Mouse (Mus musculus) adrenal gland, postnatal 10 days (tissue): ENCODE data around the gene Arhgap19. TPM values are rescaled to one million over a fixed set of nuclear protein-coding genes. Genes with fewer than 3 reads are reported as not detected.

Experiments
- DNase-seq: peaks from one replicate; pipeline ENCODE4 v3.0.0; 2021; ENCODE audit warnings: mixed read lengths
- total RNA-seq, 2 experiments: library from RNA; stranded (reverse); gene quantifications; 2 replicates each; pipeline ENCODE4 v1.2.3; 2021

The Arhgap19 gene
- total RNA-seq, 2 experiments from 2014 or later = 7.6 to 8.6 TPM

DNA sequence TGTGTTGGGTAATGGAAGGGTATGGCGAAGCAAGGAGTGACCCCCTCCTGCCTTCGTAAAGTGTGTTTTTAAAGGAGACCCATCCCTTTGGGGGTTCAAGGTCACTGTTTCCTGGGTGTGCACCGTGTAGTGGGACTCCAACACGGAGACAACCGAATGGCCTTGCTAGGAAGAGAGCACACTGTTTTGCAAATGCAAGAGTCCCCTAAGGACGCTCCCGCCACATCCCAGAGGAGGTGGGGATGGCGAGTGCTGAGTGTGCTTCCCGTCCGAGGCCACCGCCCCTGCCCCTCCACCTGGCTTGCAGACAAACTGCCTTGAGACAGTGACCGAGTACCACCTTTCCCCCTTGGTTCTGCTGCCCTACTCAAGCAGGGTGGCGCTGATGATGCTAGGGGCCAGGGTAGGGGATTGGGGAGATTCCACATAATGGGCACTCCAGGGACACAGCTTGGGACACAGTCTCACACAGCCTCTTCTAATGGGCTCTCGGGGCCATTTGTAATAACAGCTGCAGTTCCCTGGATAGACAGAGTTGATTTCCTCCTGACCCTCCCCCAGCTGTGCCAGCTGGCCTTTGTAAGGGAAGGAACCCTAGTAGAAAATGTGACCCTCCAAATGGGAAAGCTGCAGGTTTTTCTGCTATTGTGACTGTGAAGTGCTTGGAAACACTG lies 30.0 kb upstream of the Arhgap19 start:
- peak; percentile 18 for DNase-seq

GRCm38 (mm10) chr19:41831101-41831570 lies 29.3 kb upstream of the Arhgap19 start:
- peak; percentile 73 for DNase-seq

DNA sequence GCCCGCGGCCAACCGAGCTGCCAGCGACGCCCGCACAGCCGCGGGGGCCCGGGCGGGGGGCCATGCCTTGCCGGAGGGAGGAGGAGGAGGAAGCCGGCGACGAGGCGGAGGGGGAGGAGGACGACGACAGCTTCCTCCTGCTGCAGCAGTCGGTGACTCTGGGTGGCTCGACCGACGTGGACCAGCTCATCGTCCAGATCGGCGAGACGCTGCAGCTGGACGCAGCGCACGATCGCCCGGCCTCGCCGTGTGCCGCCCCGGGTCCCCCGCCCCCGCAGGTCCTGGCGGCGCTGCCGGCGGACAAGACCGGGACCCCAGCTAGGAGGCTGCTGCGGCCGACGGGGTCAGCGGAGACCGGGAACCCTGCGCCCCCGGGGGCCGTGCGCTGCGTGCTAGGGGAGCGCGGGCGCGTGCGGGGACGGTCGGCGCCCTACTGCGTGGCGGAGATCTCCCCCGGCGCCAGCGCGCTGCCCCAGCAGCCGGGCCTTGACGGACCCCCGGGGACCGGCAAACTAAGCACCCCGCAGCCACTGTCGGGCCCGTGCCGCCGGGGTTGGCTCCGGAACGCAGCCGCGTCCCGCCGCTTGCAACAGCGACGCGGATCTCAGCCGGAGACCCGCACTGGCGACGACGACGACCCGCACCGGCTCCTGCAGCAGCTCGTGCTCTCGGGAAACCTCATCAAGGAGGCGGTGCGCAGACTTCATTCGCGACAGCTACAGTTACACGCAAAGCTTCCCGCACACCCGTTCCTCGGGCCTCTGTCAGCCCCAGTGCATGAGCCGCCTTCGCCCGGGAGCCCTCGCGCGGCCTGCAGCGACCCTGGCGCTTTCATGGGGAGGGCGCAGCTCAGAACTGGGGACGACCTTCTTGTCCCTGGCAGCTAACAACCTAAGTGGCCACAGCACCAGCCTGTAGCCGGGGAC lies 28.5 kb upstream of the Arhgap19 start:
- peak; percentile 61 for DNase-seq

- DNase-seq = peak; percentile 92
Observed at GRCm38 (mm10) chr19:41829381-41830105, 27.7 kb upstream of the Arhgap19 start, which contains the start of gene Frat1. Gene Frat1, plus strand, starts transcription at chr19:41829970.

GRCm38 (mm10) chr19:41828941-41829340 lies 27.1 kb upstream of the Arhgap19 start:
- no peak for DNase-seq

- DNase-seq = no peak
Observed at GRCm38 (mm10) chr19:41826529-41826928, 24.7 kb upstream of the Arhgap19 start.

DNA sequence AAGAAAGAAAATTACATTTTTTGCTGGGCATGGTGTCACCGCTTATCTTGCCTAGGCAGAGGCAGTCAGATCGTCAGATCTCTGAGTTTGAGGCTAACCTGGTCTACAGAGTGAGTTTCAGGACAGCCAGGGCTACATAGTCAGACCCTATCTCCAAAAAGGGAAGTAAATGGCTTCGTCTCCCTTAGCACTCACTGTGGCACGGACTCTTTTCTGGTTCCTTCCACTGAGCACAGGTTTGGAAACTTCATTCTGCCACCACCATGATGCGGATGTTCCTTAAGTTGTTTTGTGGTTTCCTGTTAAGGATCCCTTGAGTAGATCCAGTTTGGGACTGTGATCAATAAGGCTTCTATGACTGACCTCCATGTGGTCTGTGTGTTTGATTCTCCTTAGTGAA lies 23.1 kb upstream of the Arhgap19 start:
- DNase-seq = no peak

- no peak for DNase-seq
Observed at GRCm38 (mm10) chr19:41822589-41822988, 20.7 kb upstream of the Arhgap19 start.

DNA sequence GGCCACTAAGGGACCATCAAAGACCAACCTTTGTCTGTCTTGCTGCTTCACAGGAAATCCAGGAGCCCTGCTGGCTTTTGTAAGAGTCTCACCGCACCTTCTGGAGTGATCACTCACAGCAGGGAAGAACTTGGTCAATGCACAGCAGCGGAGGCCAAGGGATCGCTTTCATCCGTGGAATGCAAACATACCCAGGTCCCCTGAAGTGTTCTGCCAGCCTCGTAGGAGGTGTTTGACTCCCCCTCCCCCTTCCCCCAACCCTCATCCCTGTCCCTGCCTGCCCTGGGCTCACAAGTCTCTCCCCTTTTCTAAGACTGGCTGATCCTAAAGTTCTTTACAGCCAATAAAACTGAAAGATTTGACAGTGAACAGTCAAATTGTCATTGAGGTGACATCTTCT lies 19.6 kb upstream of the Arhgap19 start:
- DNase-seq = no peak

- DNase-seq = no peak
Observed at GRCm38 (mm10) chr19:41818749-41819148, 16.9 kb upstream of the Arhgap19 start.

GRCm38 (mm10) chr19:41817325-41817724 lies 15.5 kb upstream of the Arhgap19 start:
- peak; percentile 66 for DNase-seq

DNA sequence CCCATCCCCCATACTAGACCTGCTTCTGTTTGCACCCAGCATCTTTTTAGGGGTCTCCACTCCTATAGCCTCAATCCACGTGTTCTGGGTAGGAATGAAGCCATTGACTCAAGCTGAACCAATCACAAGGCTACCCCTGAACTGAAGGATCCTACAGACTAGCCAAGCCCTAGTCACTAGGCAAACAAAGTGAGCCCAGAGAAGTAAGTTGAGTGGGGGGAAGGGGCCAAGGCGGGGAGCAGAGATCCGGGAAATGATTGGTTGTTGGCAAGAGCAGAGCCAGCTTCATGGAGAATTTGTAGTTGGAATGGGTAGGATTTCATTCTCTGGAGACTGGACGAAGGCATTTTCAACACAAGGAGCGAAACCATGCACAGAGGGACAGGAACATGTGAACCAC lies 15.1 kb upstream of the Arhgap19 start:
- peak; percentile 50 for DNase-seq

DNA sequence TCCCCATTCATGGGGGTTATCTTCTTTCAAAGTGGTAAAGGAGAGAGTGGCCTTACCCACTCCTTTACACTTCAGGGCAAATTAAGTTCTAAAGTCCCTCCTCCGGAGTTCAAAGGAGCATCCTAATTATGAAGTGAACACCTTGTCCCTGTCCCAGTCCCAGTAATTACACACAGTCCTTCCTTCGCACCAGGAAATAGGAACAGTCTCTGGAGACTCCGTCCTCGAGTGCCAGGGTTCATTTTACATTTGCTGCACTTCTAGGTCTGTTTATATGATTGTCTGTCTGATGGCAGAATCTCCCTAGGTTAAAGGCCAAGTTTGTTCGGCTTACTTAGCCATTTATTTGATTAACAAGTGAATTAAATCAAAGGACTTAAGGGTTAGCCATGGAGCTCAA lies 14.6 kb upstream of the Arhgap19 start:
- no peak for DNase-seq

- no peak for DNase-seq
Observed at GRCm38 (mm10) chr19:41813374-41813773, 11.5 kb upstream of the Arhgap19 start.

- peak; percentile 77 for DNase-seq
Observed at GRCm38 (mm10) chr19:41812525-41812924, 10.7 kb upstream of the Arhgap19 start.

GRCm38 (mm10) chr19:41810074-41810473 lies 8.2 kb upstream of the Arhgap19 start:
- no peak for DNase-seq

- no peak for DNase-seq
Observed at GRCm38 (mm10) chr19:41808104-41808634, 6.3 kb upstream of the Arhgap19 start.

- DNase-seq = no peak
Observed at GRCm38 (mm10) chr19:41807497-41807896, 5.7 kb upstream of the Arhgap19 start.

DNA sequence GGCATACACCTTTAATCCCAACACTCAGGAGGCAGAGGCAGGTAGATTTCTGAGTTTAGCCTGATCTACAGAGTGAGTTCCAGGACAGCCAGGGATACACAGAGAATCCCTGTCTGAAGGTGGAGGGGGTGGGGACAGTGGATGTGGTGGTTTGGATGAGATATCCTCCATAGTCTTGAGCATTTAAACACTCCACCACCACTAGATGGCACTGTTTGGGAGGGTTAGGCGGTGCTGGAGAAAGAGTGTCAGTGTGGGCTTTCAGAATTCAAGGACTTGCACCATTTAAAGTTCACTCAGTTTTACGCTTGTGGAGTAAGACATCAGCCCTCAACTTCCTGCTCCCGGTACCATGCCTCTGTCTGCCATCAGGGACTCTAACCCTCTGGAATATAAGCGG lies 4.0 kb upstream of the Arhgap19 start:
- DNase-seq = no peak

DNA sequence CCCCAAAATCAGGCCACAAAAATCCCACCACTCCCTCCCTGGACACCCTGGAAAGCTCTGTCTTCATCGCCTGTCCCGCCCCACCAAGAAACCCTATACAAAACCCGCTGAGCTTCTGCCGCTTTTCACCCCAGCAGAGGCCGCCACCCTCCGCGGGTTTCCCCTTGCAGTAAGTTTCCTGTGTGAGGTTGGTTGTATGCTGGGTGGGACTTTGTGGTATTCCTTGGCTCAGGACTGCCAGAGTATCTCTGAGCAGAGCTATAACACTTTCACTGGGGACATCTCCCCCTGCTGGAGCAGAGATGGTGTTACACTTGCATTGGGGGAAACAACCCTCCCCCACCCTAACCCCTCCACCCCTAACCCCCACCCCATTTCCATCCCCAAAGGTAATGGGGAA lies 1.5 kb upstream of the Arhgap19 start:
- DNase-seq = no peak

DNA sequence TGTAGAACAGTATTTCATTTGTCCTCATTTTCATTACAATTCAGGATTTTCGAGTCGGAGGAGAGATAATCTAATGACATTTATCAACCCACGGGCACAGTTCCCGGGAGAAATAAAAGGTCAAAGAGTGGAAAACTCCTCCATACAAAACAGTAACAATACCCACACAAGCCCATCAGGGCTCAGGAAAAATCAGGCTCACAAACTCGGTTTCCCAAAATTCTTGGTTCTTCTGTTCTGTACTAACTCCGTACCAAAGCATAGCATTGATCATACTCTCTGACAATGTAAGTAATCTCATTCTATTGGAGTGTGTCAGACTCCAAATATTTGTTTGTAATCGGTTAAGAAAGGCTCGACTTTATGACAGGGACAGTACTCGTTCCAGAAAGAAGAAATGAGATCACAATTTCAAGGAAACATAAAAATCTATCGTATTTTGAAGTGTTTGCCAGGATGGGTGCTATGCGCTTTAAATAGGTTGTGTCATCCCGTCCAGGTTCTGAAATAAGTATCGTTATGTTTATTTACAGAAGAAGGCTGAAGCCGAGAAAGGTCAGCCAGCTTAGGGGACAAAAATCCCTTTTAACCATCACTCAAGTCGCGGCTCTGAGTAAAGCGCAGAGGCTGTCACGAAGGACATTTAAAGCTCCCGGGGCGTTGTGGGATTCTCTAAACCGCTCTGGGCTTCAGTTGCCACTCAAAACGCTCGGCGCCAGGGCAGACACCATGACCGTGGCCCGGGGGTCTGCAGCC lies 683 bp downstream of the Arhgap19 start:
- peak; percentile 22 for DNase-seq

- no peak for DNase-seq
Observed at GRCm38 (mm10) chr19:41800451-41800850, 1.4 kb downstream of the Arhgap19 start.
